ENCODE assay signal across 21 mouse cellular contexts in the genomic region with DNA sequence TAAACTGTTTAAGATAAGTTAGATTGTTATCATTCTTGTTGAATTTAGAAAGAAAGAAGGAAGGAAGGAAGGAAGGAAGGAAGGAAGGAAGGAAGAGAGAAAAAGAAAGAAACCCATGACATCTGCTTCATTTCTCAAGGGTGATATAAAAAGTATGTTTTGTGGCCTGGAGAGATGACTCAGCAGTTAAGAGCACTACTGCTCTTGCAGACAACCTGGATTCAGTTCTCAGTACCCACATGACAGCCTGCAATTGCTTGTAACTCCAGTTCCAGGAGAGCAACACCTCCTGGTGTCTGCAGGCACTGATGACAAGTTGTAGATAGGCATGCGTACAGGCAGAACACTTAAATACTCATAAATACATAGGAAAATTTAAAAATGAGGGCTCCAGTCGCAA.
DNase-seq lines count a peak whose midpoint lies in the region; ATAC-seq and TF ChIP-seq lines count a peak whose summit lies in the region.
"Had no signal": no experiment of that assay in that cellular context is flagged by ENCODE, and none has a peak within 500 bp of the region (broad histone marks: within the 10 kb centered on the region; RNA-seq: fewer than 3 reads in every experiment).

No protein-coding gene starts in this region.

- TF ChIP-seq RAD21 in MEL (IDR thresholded peaks at IDR 0.05; ENCODE audit: low read depth, low read length), result no peak; the same call in 1 of the 2 replicates

- no peak overlapping the region for H3K27ac ChIP-seq in MEL (ENCODE audit: control insufficient read depth, low read depth, low read length)
- no peak overlapping the region for H3K27ac ChIP-seq in midbrain, embryonic 11.5 days (ENCODE audit: low read depth, low read length)
- H3K27ac ChIP-seq: embryonic facial prominence, embryonic 12.5 days; forebrain, embryonic 15.5 days; heart, adult 2 months; hindbrain, embryonic 10.5 days; hindbrain, embryonic 14.5 days had no signal

- 0 out of 4 replicates have a peak, but pooled peaks cover 0 to 4% of the 10 kb centered on the region in 2 experiments for H3K4me1 ChIP-seq in MEL (ENCODE audit: control insufficient read depth in 1 of 2, insufficient read depth in 2 of 2, low read length in 2 of 2)
- no peaks in the 10 kb centered on the region for H3K4me1 ChIP-seq in midbrain, embryonic 11.5 days (ENCODE audit: control insufficient read depth, insufficient read depth, low read length)
- H3K4me1 ChIP-seq: embryonic facial prominence, embryonic 12.5 days; forebrain, embryonic 15.5 days; hindbrain, embryonic 10.5 days had no signal

- no peak overlapping the region for H3K4me3 ChIP-seq in MEL (ENCODE audit: control insufficient read depth in 1 of 2, insufficient read depth in 1 of 2, low read depth in 2 of 2, low read length in 2 of 2)
- H3K4me3 ChIP-seq in midbrain, embryonic 11.5 days (ENCODE audit: low read depth, low read length), result no peak overlapping the region
- H3K4me3 ChIP-seq: embryonic facial prominence, embryonic 12.5 days; forebrain, embryonic 15.5 days; heart, adult 2 months; heart, embryonic 12.5 days; hindbrain, embryonic 10.5 days had no signal

- 0 out of 2 replicates have a peak, but pooled peaks have one; percentile 31 for ATAC-seq in frontal cortex, adult (ENCODE audit: low TSS enrichment)
- ATAC-seq in common myeloid progenitor, adult 5-6 weeks (replicated peaks; ENCODE audit: low read depth, poor library complexity, severe bottlenecking), result 0 out of 2 replicates have a peak, but pooled peaks have one; percentile 42
- ATAC-seq in midbrain, embryonic 11.5 days (ENCODE audit: low FRiP score), result no peak
- ATAC-seq: CD4-positive, CD25-positive, alpha-beta regulatory T cell, adult 4 months; forebrain, embryonic 15.5 days; intestine, embryonic 16.5 days had no signal

- TF ChIP-seq CTCF in MEL (IDR thresholded peaks at IDR 0.05 in 2 of 3, conservative IDR thresholded peaks at IDR 0.05 in 1 of 3; ENCODE audit: control insufficient read depth in 1 of 3, insufficient read depth in 1 of 3, low read depth in 2 of 3, low read length in 3 of 3, poor library complexity in 1 of 3, severe bottlenecking in 1 of 3), result no peak

- DNase-seq in frontal cortex, adult 2 months (ENCODE audit: extremely low spot score in 1 of 2, low spot score in 1 of 2), result no peak
- DNase-seq in MEL (ENCODE audit: low read depth, low spot score), result peak; percentile 56
- no peak for DNase-seq in midbrain, embryonic 11.5 days (ENCODE audit: low spot score, missing footprints)
- no peak for DNase-seq in right cerebral cortex, postnatal 25 days
- no peak for DNase-seq in lung, postnatal 14 days
- DNase-seq: adrenal gland, postnatal 10 days; B cell, adult 2 months; cerebellum, adult 2 months; cerebellum, postnatal 10 days; embryo, embryonic 11 days; gastrocnemius, postnatal 14 days; heart, adult 2 months had no signal

- H3K36me3 ChIP-seq in MEL (ENCODE audit: control insufficient read depth in 1 of 2, insufficient read depth in 2 of 2, low read length in 2 of 2), result peaks cover 0 to 4% of the 10 kb centered on the region in 2 experiments; a peak in 3 of 4 replicates
- no peaks in the 10 kb centered on the region for H3K36me3 ChIP-seq in midbrain, embryonic 11.5 days (ENCODE audit: control insufficient read depth, insufficient read depth, low read length)

- no peak overlapping the region for H3K4me2 ChIP-seq in midbrain, embryonic 11.5 days
- H3K4me2 ChIP-seq: embryonic facial prominence, embryonic 12.5 days; forebrain, embryonic 15.5 days; heart, embryonic 12.5 days; hindbrain, embryonic 14.5 days had no signal

- H3K27me3 ChIP-seq in MEL (ENCODE audit: control insufficient read depth in 1 of 2, insufficient read depth in 2 of 2, low read length in 2 of 2), result no peaks in the 10 kb centered on the region
- H3K27me3 ChIP-seq in midbrain, embryonic 11.5 days (ENCODE audit: control insufficient read depth, insufficient read depth, low read length), result no peaks in the 10 kb centered on the region
- H3K27me3 ChIP-seq: embryonic facial prominence, embryonic 12.5 days; forebrain, embryonic 15.5 days; heart, embryonic 12.5 days had no signal

- no peaks in the 10 kb centered on the region for H3K9me3 ChIP-seq in MEL (replicated peaks; ENCODE audit: insufficient read depth, low read length)
- no peaks in the 10 kb centered on the region for H3K9me3 ChIP-seq in midbrain, embryonic 11.5 days (ENCODE audit: control insufficient read depth, low read length)
- H3K9me3 ChIP-seq: embryonic facial prominence, embryonic 12.5 days; forebrain, embryonic 15.5 days; heart, embryonic 12.5 days; hindbrain, embryonic 10.5 days had no signal

- 91% methylated on average over 2 of the region's 2 CpGs for WGBS in midbrain, embryonic 11.5 days

- H3K79me2 ChIP-seq in MEL (ENCODE audit: control insufficient read depth, insufficient read depth, low read length, poor library complexity), result no peaks in the 10 kb centered on the region

- TF ChIP-seq EP300 in MEL (IDR thresholded peaks at IDR 0.05; ENCODE audit: low read depth in 1 of 2, low read length in 2 of 2), result no peak

- no peak overlapping the region for H3K9ac ChIP-seq in MEL (ENCODE audit: control insufficient read depth, low read depth, low read length, poor library complexity, severe bottlenecking)
- no peak overlapping the region for H3K9ac ChIP-seq in midbrain, embryonic 11.5 days (ENCODE audit: low read length)
- H3K9ac ChIP-seq: embryonic facial prominence, embryonic 12.5 days; forebrain, embryonic 15.5 days; heart, embryonic 12.5 days; hindbrain, embryonic 14.5 days had no signal

- no peak for TF ChIP-seq POLR2A in MEL (IDR thresholded peaks at IDR 0.05; ENCODE audit: control insufficient read depth in 1 of 2, insufficient read depth in 1 of 2, low read depth in 1 of 2, low read length in 2 of 2, poor library complexity in 1 of 2)

TF ChIP-seq in MEL, 35 proteins besides CTCF, POLR2A, EP300 and RAD21:
- 0 out of 2 replicates have a peak, but pooled peaks have one; percentile 15 for TF ChIP-seq MAX (IDR thresholded peaks at IDR 0.05; ENCODE audit: low read length)
- peak; percentile 55; the same call in 1 of the 2 replicates for TF ChIP-seq MAFK (IDR thresholded peaks at IDR 0.05; ENCODE audit: borderline replicate concordance, low read depth, low read length)
- TF ChIP-seq MXI1 (IDR thresholded peaks at IDR 0.05; ENCODE audit: low read depth, low read length), result no peak
- no peak for TF ChIP-seq MYB (IDR thresholded peaks at IDR 0.05; ENCODE audit: low read depth, low read length)
- TF ChIP-seq NRF1 (IDR thresholded peaks at IDR 0.05; ENCODE audit: insufficient read depth, low read depth, low read length, poor library complexity, severe bottlenecking), result no peak
- TF ChIP-seq ZMIZ1 (IDR thresholded peaks at IDR 0.05; ENCODE audit: low read depth, low read length), result no peak
- TF ChIP-seq MAZ (IDR thresholded peaks at IDR 0.05; ENCODE audit: low read depth, low read length), result no peak
- TF ChIP-seq JUND (IDR thresholded peaks at IDR 0.05; ENCODE audit: low read depth, low read length), result no peak
- TF ChIP-seq UBTF (IDR thresholded peaks at IDR 0.05; ENCODE audit: borderline replicate concordance, insufficient read depth, low read depth, low read length), result no peak
- TF ChIP-seq CHD2 (IDR thresholded peaks at IDR 0.05; ENCODE audit: low read length), result no peak
- TF ChIP-seq ZNF384 (IDR thresholded peaks at IDR 0.05; ENCODE audit: low read depth, low read length), result no peak
- TF ChIP-seq HCFC1 (IDR thresholded peaks at IDR 0.05; ENCODE audit: low read depth, low read length), result no peak
- 0 out of 2 replicates have a peak, but pooled peaks have one; percentile 9 for TF ChIP-seq SMC3 (IDR thresholded peaks at IDR 0.05; ENCODE audit: low read depth, low read length)
- no peak for TF ChIP-seq NELFE (IDR thresholded peaks at IDR 0.05; ENCODE audit: low read depth, low read length)
- peak; percentile 43; the same call in 1 of the 2 replicates for TF ChIP-seq GABPA (IDR thresholded peaks at IDR 0.05; ENCODE audit: low read depth, low read length)
- no peak for TF ChIP-seq MEF2A (IDR thresholded peaks at IDR 0.05; ENCODE audit: extremely low read depth, insufficient replicate concordance, low read depth, low read length, poor library complexity, severe bottlenecking)
- TF ChIP-seq POLR2AphosphoS5 (IDR thresholded peaks at IDR 0.05; ENCODE audit: borderline replicate concordance, low read depth, low read length), result no peak
- TF ChIP-seq KAT2A (conservative IDR thresholded peaks at IDR 0.05; ENCODE audit: low read depth, low read length), result no peak
- TF ChIP-seq SIN3A (IDR thresholded peaks at IDR 0.05; ENCODE audit: low read length), result no peak
- TF ChIP-seq ELF1 (IDR thresholded peaks at IDR 0.05; ENCODE audit: low read depth, low read length), result no peak
- no peak for TF ChIP-seq ETS1 (IDR thresholded peaks at IDR 0.05; ENCODE audit: low read depth, low read length)
- no peak for TF ChIP-seq GATA1 (IDR thresholded peaks at IDR 0.05; ENCODE audit: low read depth, low read length)
- TF ChIP-seq TAL1 (IDR thresholded peaks at IDR 0.05; ENCODE audit: low read length), result no peak
- TF ChIP-seq ZKSCAN1 (IDR thresholded peaks at IDR 0.05; ENCODE audit: low read depth, low read length), result no peak
- no peak for TF ChIP-seq E2F4 (IDR thresholded peaks at IDR 0.05; ENCODE audit: borderline replicate concordance, low read depth, low read length)
- no peak for TF ChIP-seq BHLHE40 (IDR thresholded peaks at IDR 0.05; ENCODE audit: borderline replicate concordance, low read depth, low read length)
- TF ChIP-seq MYC (IDR thresholded peaks at IDR 0.05; ENCODE audit: low read depth, low read length), result no peak
- TF ChIP-seq ZC3H11A (IDR thresholded peaks at IDR 0.05; ENCODE audit: low read depth, low read length), result no peak
TF ChIP-seq in MEL: peak in this region for 4.
